Mouse (Mus musculus): Measurements from ENCODE around the gene Cdk13.

Cdk13 gene

DNA sequence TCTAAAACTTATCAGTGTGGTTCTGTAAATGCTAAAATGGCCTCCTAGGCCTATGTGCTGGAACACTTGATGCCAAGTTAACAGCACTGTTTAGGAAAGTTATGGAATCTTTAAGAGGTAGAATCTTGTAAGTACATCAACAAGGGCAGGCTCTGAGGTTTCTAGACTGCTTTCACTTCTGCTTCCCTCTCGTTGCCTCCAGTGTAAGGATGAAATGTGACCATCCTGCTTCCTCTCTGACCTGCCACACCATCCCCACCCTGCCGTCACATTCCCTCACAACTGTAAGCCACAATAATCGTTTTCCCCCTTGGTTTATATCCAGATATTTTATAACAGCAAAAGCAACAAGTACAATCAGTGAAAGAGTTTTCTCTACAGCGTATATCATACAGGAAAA, 49.9 kb downstream of the Cdk13 start:
- DNase-seq (ENCODE audit: low spot score) = no peak

DNA sequence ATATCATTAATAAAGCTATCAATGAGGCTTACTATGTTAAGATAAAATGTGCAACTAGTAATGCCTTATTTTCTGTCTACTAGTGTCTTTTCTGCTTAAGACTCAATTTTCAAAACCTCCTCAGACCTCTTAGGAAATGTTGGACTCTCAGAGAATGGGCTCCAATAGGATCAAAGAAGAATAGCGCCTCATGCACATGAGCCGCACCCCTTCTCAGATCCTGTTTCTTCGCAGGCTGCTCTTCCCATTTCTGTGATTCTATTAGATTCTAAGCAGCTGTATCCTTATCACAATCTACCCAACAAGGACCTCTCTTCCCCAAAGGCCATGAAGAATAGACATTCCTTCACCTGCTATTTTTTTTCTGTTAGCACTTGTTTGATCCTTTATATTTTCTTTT, 76.1 kb downstream of the Cdk13 start:
- no peak for DNase-seq (ENCODE audit: low spot score)

DNA sequence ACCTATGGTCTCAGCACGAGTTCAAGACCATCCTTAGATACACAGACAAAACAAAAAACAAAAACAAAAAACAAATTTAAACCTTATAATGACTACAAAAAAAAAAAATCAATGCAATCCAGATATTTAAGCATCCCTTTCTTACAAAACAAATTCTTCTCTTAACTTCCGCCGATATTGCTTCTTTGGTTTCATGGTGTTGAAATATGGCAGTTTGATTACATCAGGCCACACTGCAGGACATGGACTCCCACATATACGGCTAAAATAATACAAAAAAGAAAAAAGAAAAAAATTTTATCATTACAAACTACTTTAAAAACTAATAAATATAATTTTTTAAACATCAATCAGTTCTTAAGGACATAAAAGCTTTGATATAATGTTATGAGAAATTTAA, 77.0 kb downstream of the Cdk13 start:
- no peak for DNase-seq (ENCODE audit: low spot score)

DNA sequence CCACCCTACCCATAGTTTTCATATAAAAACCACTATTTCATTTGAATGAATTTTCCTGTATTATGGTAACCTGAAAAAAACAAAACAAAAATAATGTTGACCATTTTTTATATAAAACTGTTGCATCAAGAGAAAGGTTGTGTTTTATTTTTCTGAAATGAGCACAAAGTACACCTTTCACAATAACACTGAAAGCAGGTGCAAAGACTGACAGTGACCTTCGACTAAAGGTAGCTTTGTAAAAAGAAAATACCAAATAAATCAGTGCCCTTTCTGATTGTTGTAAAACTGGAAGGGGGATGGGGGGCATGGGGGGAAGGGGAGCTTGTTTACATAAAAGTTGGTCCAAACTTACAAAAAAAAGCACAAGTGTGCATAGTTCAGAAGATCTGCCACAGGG, 87.5 kb downstream of the Cdk13 start:
- DNase-seq (ENCODE audit: low spot score) = no peak

DNA sequence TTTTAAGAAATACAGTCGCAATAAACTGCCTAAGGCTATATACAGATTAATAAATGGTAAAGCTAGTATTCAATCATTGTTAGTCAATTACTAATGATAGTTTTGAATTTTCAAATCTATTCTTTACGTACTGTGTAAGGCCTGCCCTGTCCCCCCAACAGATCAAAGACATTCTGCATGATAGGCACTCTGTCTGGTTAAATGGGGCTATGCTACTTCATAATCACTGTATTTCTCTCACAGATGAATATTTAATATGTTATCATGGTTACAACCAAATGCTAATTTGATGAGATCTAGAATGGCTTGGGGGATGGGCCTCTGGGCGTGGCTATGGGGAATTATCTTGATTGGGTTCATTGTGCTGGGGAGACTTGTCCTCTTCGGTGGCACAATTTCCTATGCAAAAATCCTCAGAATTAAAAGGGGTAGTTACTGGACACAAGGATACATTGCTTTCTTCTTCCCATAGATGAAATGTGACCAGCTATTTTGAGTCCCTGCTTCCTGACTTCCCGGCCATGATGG, 96.0 kb downstream of the Cdk13 start:
- no peak for DNase-seq (ENCODE audit: low spot score)

DNA sequence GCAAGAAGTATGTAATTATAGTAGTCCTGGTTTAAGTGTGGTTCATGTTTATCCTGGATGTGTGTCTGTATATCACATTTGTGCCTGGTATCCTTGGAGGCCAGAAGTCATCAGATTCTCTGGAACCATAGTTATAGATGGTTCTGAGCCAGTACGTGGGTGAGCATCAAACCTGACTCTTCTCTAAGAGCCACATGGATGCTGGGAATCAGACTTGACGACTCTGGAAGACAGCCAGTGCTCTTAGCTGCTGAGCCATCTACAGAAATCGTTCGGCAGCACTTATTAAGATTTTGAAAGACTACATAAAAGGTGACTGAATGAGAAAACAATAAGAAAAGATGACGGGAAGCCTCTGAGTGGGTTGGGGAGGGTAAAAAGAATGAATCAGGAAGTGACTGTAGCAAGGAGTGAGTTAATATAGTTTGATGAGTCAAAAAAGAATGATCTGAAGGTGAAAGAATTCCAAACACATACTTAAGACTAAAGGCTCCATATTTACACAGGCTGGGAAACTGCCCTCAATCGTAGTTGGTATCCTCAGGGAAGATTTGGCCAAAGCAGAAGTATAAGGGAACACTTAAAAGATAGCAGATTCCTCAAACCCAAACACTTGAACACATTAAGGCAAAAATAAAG, 99.6 kb downstream of the Cdk13 start:
- no peak for DNase-seq (ENCODE audit: low spot score)

DNA sequence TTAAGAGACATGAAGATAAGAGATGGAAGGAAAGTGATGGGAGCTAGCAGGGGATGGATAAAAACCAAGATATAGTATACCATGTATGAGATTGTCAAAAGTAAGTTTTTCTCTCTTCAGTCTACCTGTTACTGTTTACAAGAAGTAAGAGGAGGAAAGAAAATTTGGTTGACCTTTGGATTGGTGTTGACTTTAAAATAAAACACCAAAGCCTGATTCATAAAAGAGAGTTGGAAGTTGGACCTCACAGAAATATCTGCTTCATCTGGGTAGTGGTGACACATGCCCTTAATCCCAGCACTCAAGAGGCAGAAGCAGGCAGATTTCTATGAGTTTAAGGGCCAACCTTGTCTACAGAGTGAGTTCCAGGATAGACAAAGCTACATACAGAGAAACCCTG, 102.6 kb downstream of the Cdk13 start:
- no peak for DNase-seq (ENCODE audit: low spot score)

DNA sequence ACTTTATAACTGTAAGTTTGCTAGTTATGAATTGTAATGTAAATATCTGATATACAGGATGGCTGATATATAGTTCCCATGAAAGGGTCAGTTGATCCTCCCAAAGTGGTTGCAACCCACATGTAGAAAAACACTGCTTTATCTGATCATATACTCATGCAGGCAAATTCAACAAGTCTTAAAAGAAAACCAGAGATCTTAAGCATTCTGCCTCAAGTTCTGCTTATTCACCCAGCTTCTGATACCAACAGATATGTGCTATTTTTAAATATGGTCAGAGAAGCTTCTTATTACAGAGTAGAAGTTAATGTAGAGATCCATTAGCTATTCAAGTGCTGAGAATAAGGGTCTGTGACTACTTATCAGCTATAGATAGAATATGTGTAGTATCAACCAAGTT, 103.6 kb downstream of the Cdk13 start:
- no peak for DNase-seq (ENCODE audit: low spot score)

DNA sequence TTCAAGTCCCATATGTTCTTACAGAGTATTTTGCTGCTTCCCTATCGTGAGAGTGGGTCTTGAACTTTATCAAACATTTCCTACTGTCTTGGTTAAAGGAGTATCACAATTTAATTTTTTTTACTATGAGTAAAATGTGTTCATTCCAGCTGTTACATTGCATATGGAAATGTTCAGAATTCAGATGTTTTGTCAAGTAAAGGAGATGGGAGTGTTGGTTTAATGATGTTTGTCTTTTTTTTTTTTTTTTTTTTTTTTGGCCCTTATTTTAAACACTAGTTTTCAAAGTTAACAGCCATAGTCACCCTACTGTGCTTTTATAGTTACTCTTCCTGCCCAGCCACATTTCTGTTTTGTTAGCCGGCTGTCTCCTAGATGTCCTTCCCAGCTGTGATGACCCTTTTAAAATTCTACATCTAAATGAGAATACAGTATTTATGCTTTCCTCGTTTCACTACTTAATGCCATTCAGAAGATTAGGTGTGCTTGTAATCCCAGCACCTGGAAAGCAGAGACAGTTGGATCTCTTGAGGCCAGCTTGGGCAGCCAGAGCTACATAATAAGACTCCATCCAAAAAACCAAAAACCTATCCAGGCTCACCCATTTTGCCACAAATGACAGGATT, 104.7 kb downstream of the Cdk13 start:
- DNase-seq (ENCODE audit: low spot score) = no peak

DNA sequence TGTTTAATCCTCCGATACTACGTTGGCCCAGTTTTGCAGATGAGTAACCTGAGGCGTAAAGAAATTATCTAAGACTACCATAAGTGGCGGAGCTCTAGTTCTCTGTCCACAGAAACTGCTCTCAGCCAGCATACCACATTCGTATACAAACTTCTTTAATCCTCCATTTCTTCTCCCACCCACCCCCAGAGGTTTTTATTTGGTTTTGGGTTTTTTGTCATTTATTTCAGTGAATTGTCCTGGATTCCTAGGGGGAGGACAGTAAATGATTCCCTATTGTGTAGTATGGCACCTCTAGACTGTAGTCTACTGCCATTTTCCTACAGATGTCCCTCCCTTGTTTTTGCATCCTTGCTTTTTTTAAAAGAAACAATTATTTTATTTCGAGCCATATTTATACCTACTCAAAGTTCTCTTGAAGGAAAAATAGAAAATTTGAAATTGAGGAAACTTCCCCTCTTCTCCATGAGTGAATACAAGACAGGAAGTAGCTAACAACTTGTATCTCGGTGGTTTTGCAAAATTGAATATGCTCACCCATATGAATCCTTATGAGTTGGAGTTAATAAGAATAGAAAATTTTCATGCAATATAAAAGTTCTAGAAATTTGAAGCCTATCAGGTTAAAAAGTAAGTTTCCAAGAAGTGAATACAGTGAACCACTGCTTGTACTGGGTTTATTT, 108.9 kb downstream of the Cdk13 start:
- no peak for DNase-seq (ENCODE audit: low spot score)

DNA sequence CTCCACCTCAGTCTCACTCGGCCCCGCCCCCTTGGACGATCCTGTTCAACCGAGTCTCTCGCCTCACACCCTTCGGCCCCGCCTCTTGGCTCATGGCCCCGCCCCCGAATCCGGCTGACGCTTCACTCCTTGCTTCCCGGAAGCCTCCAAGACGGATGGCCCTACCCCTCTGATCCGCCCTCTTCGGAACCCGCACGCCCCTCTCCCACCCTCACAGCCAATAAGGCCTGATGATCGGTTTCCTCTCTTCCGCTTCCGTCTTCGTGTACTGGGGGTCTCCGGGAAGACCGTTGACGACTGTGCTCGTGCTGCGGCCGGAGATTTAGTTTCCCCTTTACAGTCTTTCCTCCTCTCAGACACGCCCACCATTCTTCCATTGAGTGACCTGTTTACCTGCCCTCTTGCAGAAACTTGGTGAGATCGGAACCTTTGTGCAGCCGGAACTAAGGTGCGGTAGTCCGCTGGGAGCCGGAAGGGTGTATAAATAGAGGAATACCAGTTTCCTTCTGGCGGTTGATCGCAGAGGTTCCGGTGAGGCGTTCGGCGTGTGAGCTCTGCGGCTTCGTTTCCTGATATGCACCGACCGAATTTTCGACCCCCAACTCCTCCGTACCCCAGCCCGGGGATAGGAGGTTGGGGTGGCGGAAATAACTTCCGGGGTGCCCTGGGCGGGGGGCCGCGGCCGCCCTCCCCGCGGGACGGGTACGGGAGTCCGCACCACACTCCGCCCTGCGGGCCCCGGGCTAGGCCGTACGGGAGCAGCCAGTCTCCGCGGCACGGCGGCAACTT, 109.8 kb downstream of the Cdk13 start, which contains the start of the genes Mplkip and Sugct:
TSS of gene Mplkip (plus strand) at position 282 of the 789 bp plus-strand sequence.
TSS of gene Sugct (minus strand) at position 643 of the 789 bp plus-strand sequence.
- peak; percentile 100 for DNase-seq (ENCODE audit: low spot score)

DNA sequence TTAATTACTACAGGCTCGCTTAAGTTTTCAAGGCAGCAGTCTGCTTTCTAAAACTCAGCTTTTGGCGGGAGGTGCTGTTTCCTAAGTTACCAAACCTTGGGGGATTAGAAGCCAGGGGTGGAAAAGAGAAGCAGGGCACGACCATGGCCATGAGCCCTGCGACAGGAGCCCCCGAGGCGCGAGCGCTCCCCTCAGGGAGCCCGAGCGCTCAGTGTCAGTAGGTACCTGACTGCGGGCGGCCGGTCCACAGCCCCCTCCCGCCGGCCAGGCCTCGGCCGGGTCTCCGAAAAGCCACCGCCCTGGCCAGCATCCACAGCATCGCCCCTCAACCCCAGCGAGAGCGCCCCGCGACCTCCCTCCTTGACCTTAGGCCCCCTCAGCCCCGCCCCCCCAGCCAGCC, 110.5 kb downstream of the Cdk13 start:
- DNase-seq (ENCODE audit: low spot score) = no peak

DNA sequence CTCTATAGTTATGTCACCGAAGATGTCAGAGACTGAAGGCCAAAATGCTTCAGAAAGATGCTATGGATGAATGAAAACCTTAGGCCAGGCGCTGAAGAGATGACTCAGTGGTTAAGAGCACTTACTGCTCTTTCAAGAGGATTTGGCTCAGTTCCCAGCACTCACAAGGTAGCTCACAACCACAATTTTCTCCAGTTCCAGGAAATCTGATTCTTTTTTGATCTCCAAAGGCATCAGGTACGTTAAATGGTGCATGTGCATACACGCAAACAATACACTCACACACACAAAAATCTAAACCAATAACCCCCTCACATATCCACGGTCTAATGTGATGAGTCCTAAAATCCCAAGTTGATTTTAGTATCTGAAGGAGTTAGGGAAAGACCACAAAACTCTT, 111.1 kb downstream of the Cdk13 start:
- DNase-seq (ENCODE audit: low spot score) = no peak

DNA sequence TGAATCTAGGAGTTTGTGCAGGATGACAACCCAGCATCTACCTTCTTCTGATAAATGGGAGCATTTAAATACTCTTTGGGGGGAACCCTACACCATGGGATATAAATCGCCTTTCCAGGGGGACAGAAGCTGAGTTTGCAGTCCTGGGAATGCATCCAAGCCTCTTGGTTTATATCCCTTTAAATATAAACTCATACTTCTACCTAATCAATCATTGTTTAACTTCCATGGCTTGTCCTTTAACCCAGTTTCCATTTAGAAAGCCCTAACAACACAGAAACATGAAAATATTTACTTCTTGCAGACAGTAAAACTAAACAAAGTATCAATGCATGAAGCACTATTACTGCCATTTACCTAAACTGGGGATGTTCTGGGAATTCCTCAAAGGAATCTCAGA, 113.5 kb downstream of the Cdk13 start:
- no peak for DNase-seq (ENCODE audit: low spot score)

DNA sequence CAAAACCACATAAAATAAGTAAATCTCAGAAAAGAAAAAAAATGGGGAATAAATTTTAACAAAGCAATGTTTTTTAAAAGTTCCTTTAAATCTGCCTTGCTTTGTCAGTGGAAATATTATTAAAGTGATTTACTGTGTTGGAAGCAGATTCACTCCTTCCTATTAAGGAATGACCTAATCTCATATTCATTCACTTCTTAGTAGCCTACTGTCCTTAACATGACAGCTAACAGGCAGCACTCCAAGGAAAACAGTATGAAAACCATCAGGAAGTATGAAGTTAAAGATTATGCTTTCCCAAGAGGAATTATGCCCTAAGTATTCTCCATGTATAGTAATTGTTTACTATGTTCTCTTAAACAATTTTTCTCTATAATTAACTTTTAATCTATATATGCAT, 114.2 kb downstream of the Cdk13 start:
- no peak for DNase-seq (ENCODE audit: low spot score)

DNA sequence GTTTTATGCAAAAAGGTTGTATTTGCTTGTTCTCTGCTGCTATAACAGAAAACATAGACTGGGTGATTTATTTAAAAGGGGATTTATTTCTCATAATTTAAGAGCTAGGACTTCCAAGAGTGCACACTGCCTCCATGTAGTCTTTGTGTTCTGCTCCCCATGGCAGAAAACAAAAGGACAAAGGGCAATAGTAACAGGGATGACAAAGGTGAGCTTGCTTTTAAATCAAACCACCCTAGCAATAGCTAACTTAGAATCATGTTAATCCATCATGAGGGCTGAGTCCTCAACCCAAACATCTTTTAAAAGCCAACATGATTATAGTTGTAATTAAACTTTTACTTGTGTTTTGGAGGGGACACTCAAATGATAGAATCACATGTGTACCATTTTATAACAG, 115.4 kb downstream of the Cdk13 start:
- DNase-seq (ENCODE audit: low spot score) = no peak

DNA sequence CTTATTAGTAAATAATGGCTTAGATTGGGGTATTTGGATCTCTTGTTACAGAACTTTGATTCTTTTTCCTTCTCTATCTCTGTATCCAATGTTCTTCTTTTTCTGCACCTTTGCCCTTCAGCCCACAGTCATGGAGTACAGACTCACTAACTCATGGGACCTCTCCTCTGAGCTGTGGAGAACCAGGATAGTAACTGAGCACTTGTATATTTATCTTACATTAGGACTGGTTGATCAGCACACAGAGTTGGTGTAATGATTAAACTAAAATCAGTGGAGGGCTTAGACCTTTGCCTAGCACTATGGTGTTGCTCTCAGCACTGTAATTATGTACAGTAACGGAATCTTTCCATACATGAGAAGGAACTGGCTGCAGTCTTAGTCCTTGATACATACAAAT, 133.8 kb downstream of the Cdk13 start:
- no peak for DNase-seq (ENCODE audit: low spot score)

DNA sequence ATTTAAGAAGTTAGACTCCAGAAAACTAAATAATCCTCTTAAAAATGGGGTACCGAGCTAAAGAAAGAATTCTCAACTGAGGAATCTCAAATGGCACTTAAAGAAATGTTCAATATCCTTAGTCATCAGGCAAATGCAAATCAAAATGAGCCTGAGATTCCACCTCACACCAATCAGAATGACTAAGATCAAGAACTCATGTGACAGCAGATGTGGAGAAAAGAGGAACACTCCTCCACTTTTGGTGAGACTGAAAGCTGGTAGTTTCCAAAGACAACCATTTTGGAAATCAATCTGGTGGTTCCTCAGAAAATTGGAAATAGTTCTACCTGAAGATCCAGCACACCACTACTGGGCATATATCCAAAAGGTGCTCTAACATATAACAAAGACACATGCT, 137.5 kb downstream of the Cdk13 start:
- no peak for DNase-seq (ENCODE audit: low spot score)
